Mouse (Mus musculus) gastrocnemius, postnatal 10 days (tissue): Measurements from ENCODE around the gene Pde3a. TPM values are rescaled to one million over a fixed set of nuclear protein-coding genes. Genes with fewer than 3 reads are reported as not detected.

Source experiments
- DNase-seq: peaks from one replicate; pipeline ENCODE4 v3.0.0; 2021; ENCODE audit warnings: mixed read lengths
- total RNA-seq, 2 experiments: library from RNA; stranded (reverse); gene quantifications; 2 replicates each; pipeline ENCODE4 v1.2.3; 2021

The Pde3a gene
- total RNA-seq, 2 experiments from 2014 or later = 7.0 to 8.1 TPM

DNA sequence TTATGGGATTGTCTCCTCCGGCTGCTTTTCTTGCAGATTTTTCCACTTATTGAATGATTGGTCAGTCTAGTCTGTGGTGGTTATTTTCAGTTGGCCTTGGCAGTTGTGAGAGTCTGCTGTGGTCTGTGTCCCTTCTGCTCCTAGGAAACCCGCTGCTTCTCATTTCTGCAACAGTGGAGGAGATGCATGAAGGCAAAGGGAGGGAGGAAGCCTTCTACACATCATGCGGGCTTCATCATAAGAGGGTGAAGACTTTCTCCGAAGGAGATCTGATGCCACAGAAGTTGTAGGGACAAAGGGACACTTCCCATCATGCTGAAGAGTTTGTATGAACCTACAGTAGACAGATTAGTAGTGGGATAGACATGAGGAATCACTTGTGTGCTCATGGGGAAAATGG, 16.2 kb downstream of the Pde3a start:
- DNase-seq = no peak

DNA sequence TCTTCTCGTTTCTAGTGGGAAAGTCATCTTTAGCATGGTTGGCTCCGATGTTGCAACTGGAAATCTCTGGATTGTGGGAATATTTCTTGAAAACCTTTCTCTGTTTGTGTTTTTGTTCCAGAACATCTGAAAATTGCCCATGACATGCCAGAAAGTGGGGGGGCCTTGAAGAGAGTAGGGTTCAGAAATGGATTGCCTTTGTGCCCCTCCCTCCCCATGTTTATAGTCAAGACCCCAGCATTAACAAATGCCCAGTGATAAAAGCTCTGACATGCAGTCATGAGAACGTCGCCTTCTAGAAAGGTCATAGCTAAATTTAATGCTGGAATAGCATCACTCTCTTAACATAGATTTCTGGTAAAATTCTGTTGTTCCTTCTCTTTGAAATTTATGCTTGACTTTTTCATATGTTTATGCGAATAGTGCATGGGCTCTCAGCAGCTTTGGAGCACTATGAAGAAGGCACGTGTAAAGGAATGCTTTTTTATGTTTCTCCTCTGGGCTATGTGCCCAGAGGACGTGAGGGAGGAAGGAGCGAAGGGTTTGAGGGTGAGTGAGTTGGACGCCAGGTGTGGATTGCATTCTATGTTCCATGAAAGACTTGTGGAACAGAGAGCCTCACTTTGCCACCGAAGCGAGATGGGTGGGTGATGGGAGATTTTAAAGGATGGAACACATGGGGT, 19.0 kb downstream of the Pde3a start:
- DNase-seq = no peak

DNA sequence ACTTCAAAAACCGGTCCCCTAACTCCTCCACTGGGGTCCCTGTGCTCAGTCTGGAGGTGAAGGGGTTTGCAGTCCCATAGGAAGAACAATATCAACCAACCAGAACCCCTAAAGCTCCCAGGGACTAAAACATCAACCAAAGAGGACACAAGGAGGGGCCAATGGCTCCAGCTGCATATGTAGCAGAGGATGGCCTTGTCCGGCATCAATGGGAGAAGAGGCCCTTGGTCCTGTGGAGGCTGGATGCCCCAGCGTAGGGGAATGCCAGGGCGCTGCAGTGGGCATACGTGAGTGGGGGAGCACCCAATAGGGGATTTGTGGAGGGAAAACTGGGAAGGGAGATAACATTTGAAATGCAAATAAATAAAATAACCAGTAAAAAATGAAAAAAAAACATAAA, 19.8 kb downstream of the Pde3a start:
- no peak for DNase-seq

DNA sequence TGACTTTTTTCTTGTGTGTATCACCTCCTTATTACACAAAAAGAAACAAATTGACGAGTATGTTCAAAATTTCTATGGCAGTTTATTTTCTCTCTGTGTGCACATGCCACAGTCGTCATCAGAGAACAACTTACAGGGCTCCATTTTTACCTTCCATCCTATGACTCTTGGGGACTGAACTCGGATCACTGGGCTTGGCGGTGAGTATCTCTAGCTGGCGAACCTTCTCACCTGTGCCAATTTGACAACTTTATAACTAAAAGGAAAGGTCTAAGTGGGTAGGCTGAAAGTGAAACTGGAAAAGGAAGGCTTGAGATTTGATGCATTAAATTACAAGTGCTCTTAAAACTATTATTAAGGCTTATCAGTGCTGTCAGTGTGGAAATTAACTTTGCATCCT, 22.1 kb downstream of the Pde3a start:
- DNase-seq = no peak

DNA sequence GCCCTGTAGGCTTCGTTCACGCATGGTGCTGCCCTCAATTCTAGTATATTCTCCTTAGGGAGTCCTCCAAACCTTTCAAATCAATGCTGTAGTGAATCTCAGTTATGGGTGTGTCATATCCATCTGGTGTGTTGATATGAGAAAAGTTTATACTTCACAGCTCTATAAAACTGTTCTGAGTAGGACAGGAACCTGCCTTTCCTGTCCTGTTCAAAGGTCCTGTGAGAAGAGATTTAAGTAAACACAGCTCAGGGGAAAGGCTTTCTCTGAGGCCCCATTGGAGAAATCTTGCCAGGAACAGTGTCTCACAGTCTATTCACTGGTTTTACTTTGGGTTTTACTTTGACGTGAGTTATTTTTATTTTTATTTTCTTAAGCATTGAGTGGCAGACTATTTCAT, 22.5 kb downstream of the Pde3a start:
- DNase-seq = no peak

DNA sequence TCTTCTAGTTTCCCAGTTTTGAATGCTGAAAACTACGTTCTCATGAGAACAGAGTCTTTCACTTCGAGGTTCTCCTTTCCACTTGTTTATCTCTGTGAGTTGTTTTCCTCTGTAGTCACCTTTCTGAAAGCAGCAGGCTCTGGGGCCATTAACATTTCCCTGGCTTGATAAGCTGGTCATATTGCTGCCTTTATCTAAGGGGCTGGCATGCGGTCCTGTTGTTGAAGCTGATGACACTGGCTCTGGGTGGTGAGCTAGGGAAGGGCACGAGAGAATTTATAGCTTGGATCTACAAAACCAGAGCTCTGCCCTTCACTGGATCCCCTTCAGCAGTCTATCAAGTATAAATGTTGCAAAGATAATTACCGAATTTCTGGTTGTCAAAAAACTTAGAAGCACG, 24.6 kb downstream of the Pde3a start:
- DNase-seq = no peak

DNA sequence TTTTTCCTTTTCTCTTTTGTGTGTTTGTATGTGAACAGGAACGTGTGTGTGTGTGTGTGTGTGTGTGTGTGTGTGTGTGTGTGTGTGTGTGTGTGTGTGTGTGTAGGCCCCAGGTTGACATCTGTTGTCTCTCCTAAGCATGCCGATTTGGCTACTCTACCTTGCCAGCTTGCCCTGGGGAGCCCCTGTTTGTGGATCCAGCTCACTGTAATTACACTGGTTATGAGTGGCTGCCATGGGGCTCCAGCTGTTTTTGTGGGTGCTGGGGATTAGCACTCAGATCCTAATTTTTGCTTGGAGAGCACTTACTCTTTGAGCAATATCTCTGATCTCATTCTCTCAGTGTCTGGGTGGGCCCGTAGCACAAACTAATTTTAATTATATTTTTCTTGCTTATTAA, 32.6 kb downstream of the Pde3a start:
- DNase-seq = no peak

DNA sequence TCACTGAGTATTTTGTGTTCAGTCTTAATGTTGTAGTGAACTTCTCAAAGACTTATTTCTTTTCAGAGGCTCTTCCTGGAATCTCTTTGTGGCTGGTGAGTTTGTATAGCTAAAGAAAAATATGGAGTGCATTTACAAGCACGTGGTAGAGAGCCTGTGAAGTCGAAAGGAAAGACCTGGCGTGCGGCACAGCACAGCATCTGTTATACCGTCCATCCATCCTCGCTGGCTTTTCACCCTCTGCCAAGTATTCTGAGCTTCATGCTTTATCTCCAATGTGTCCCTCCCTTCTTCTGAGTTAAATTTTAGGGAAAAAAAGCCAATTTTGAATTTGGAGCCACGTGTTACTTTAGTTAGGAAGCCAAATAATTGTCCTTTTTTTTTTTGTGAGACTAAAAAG, 33.7 kb downstream of the Pde3a start:
- no peak for DNase-seq

DNA sequence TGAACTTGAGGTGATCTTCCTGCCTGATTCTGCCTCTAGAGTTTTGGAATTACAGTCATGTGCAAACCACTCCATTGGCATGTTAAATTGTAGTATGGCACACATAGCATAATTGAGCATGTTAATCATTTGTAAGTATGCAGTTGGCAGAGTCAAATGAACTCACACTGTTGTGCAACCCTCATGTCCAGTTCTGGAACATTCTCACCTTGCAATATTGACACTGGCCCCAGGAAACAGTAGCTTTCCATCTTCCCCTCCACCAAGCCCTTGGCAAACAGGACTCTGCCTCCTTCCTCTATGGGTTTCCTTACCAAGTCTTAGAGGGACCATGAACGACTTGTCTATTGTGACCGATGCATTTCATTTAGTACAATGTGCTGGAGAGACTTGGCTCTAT, 42.1 kb downstream of the Pde3a start:
- DNase-seq = no peak

DNA sequence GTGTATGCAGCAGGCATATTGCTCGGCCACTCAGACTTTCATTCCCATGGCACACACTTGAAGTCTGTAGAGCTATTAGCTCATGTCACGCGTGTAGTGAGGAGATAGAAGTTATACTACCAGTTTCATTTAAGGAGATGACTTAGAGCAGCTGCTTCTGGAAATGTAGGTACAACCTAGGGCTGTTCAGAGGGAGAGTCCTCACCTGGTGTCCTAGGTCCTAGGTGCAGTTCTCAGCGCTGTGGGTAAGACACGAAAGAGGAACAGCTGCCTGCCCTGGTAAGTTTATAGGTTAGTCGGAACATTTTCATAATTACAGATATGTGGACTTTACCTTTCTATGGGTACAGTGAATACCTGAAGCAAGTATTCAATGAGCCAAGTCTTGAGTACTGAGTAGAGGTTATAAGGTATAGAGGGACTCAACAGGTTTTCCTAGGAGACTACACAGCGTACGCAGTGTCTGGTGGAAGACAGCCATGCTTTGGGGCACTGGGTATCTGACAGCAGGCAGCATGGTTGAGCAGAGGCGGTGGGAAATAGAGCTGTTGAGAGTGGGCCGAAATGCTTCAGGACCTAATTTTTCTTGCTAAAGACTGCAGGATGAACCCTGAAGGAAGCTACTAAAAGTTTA, 43.9 kb downstream of the Pde3a start:
- DNase-seq = no peak

DNA sequence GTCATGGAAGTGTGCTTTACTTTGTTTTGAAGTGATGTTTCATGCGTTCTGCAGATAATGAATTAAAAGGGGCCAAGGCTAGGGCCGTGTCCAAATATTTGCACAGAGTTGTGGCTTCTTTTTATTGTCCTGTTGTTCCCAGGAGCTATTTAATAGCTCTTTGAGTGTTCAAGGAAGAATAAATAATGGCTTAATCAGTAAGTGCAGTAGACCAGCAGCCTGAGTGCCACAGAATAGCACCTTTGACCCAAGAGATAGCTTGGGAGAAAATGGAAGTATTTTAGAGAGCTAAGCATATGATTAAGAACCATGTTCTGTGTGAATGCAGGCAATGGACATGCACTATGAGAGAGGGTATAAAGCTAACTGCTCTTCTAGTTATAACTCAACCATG, 44.4 kb downstream of the Pde3a start:
- no peak for DNase-seq

DNA sequence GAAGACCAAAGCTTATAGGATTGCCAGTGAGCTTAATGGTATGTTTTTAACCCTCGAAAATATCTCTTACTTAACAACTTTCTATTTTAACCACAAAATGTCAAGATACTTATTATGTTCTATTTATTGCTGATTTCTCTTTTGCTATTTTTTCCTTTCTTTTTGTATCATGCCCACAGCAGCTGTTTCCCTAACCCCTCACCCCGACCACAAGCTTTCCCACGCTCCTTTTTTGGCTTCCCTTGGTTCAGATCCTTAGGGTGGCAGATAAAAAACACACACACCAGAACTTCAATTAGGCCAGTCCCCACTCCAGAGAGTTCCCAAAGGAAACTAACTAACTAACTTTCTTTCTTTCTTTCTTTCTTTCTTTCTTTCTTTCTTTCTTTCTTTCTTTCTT, 46.2 kb downstream of the Pde3a start:
- no peak for DNase-seq

DNA sequence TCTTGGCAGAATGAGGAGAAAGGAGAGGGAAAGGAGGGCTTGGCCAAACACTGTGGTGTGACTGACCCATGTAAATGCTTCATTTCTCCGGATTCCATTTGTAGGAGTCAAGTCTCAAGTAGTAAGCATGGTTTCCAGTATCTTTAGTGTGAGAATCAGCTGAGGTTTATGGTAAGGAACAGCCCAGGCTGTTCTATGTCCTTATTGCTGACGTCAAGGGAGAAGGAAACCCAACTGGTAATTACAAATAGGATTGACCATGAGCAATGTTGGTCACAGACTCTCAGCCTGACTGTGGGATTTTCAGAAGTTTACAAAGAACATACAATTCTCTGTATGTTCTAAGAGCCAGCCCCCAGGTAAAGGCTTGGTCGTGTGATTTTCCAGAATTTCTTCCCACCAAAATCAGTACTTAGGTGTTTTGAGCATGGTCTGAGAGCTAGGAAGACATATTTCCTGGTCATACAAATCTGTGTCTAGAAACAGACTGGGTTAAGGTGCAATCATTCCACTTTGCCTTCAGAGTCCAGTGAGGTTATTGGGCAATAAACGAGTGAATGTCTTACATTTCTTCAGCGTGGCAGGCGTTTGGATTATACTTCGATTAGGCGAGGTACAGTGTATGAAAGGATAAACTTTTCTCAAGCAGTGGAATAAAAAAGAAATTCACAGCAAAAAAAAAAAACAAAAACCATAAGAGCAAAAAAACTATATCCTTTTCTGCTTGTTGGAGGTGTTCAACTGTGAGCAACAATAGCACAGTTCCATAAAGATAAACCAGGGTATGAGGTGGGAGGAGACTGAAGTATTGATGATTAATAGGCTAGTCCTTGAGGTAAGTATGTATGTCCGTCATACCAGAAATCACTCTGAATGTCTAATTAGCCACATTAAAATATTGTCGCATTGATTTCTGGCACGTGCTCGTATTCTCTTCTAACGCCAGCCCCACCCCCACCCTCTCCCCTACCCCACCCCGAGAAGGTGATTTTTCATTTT, 53.0 kb downstream of the Pde3a start:
- no peak for DNase-seq

DNA sequence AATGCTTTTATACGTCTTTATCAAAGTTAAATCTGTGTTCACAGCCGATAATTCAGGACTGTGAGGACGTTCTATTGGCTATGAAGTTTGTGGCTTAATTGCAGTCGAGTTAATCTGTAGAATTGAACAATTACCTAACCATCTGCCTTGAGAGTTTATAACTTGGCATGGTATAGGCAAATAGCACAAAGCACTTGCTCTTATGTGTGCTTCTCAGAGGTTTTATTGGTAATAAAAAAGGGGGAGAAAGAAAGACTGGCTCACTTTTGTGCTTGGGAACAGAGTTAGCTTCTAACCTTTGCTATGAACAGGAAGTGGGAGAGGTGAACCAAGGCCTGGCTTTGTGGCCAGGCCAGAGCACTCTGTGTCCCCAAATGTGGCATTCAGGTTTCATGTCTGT, 53.8 kb downstream of the Pde3a start:
- DNase-seq = no peak

DNA sequence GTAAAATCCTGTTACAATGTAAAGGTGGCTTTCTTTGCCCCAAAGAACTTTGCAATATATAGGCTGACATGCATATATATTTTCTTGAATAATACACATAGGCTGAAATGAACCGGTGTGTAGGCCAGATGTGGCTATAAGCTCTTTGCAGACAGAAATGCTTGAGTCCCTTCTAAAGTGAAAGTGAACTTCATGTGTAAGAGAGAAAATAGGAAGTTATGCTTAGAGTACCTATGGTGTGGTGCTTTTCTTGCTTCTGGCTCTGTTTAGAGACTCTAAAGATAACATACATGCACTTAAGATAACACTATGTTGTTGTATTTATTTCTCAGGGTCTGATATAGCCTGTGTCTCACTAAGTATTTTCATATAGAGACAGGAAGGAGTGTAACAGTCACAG, 58.3 kb downstream of the Pde3a start:
- DNase-seq = no peak

DNA sequence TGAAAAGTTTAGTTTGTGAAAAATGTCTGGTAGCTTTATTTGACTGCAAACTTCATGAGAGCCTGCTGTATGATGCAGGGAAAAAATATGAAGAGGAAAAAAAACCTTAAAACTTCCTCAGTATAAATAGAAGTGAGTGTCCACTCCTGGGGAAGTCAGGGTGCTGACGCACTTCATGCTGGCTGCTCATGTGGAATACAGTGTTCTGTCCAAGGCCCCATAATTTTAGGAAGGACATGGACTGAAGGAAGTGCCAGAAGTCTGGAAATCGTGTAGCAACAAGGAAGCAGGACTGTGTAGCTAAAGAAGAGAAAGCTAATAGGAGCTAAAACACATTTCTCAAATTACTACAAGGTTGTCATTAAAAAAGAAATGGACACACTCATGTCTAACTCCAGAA, 59.4 kb downstream of the Pde3a start:
- no peak for DNase-seq

DNA sequence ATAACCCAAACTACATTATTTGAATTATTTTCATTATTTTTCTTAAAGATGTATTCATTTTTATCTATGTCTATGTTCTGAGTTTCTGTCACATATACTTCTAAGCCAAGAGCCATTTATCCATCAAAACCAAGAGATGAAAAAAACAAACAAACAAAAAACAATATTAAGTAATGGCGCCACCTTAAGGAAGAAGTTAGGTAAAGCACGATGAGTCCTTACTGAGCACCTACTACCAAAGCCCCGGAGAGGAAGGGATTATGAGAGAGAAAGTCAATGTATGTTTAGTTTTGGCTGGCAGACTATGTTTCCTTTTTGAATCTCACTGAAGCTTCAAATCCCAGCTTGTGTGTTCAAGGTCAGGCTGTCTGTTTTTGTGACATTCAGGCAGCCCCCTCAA, 60.8 kb downstream of the Pde3a start:
- DNase-seq = no peak

DNA sequence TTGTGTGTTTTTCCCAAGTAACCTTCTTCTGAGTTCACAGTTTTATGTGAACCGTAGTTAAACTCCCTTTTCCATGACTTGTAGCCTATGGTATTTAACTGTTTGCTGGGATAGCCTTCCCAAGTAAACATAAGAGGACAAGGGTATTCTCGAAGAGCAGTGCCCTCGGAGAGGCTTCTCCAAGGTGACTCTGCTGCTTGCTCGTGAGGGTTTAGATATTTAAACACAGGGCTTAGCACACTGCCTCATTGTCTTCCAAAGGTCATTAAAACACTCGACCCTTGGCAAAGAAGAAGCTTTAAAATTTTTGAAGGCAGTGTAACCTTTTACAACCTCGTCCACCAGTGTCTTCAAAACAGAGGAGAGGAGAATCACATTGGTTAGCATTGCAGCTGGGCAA, 61.3 kb downstream of the Pde3a start:
- DNase-seq = no peak

DNA sequence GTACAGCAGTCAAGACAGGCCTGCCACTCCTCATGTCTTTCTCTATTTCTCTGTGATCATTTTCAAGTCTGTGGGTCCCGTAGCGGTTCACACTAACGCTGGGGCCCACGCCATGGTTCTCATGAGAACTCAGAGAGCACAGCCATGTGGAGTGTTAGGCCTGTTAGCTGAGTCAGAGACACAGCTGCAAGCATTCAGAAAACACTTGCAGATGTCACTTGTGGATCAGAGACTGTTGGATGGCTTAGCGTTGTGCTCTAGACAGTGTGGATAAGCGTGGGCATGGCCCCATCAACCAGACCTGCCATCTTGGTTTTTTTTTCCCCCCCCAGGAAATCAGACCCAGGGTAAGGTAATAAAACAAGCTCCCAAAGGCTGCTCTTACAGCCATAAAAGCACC, 62.5 kb downstream of the Pde3a start:
- DNase-seq = peak; percentile 21

DNA sequence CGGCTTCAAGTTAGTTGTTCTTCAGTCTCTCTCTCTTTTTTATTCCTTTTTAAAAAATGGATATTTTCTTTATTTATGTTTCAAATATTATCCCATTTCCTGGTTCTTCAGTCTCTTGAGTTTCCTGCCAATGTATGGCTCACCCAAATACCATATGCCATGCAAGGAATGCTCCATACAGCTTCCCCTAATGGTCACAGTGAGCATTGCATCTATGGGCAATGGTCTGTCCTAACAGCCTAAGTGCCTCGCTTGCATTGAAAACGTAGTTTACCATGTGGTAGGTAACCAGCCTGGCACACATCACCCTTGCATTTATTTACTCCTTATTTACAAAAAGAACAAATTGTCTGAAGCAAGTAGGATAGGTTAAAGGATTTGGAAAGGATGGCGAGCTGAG, 64.0 kb downstream of the Pde3a start:
- no peak for DNase-seq

DNA sequence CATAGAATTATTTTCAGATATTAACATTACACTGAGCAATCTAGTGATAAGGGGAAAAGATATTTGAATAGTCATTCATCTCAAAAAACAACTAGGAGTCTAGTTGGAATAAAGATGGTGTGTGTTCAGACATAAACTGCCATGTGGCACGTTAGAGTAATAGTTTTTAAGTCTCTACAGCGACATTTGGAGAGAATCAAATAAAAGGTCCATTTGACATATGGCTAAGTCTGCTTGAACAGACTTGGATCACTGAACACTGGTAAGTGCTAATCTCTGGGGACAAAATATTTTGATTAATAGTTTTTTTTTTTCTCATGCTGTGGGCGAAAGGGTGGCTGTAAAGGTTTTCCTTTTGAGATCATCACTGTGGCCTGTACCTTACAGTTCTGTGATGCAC, 69.4 kb downstream of the Pde3a start:
- DNase-seq = no peak

DNA sequence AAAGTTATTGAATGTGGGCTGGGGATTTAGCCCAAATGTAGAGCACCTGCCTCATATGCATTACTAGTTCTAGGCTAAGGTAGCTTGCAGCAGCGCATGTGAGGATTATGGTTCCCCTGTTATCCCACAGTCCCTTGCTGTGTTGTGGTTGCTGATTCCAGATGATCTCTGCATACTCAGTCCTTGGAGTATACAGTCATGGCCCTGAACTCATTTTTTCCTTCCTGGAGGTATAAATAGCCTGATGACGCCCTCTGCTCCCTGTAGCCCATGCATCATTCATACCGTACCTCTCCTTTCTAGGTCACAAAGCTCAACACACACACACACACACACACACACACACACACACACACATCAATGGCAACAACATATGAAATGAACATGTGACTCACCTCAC, 72.2 kb downstream of the Pde3a start:
- DNase-seq = no peak

DNA sequence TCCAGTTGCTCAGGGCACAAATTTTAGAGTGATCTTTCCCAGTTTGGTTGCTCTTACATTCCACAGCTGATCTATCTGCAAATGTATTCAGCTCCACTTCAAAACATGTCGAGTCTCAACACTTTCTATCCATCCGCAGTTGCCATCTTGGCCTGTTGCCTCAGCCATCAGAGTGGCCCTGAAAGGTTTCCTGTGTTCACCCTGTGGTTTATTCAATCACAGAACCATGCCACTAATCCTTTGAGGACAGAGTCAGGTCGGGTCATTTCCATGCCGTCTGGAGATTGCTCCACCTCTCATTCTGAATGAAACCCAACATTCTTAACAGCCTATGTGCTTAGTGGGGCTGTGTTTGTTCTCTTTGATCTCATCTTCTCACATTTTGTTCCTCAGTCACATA, 73.9 kb downstream of the Pde3a start:
- no peak for DNase-seq
